ENCODE assay signal across 11 mouse cellular contexts in genomic region chr4:55723124-55723523, GRCm38 (mm10).
DNase-seq lines count a peak whose midpoint lies in the region; ATAC-seq and TF ChIP-seq lines count a peak whose summit lies in the region.
"Had no signal": no experiment of that assay in that cellular context is flagged by ENCODE, and none has a peak within 500 bp of the region (broad histone marks: within the 10 kb centered on the region; RNA-seq: fewer than 3 reads in every experiment).

No protein-coding gene starts in this region.

- peak; percentile 33 for DNase-seq in lung, postnatal 10 days
- DNase-seq in lung, postnatal 0 days (ENCODE audit: low spot score), result no peak
- peak; percentile 39 for DNase-seq in brain, embryonic 18.5 days (ENCODE audit: low read depth, low spot score)
- peak; percentile 35 to 41 for DNase-seq in heart, postnatal 36 days
- no peak for DNase-seq in MN1 (ENCODE audit: low spot score)
- DNase-seq in kidney, adult 18-20 months, result no peak

- no peaks in the 10 kb centered on the region for H3K27me3 ChIP-seq in forebrain, embryonic 13.5 days
- H3K27me3 ChIP-seq in forebrain, embryonic 12.5 days, result no peaks in the 10 kb centered on the region
- no peaks in the 10 kb centered on the region; the same call in 1 of the 2 replicates for H3K27me3 ChIP-seq in lung, postnatal 0 days (replicated peaks; ENCODE audit: insufficient read depth, low read length)
- H3K27me3 ChIP-seq: intestine, embryonic 15.5 days; stomach, embryonic 15.5 days had no signal

- 0 out of 2 replicates have a peak, but pooled peaks cover 8% of the 10 kb centered on the region for H3K4me1 ChIP-seq in forebrain, embryonic 13.5 days
- H3K4me1 ChIP-seq in forebrain, embryonic 12.5 days, result peaks cover 3% of the 10 kb centered on the region; the same call in 1 of the 2 replicates
- peaks cover 7% of the 10 kb centered on the region; the same call in 1 of the 2 replicates for H3K4me1 ChIP-seq in lung, postnatal 0 days (ENCODE audit: insufficient read depth, low read depth, low read length)
- H3K4me1 ChIP-seq: intestine, embryonic 15.5 days had no signal

- H3K4me3 ChIP-seq in forebrain, embryonic 13.5 days, result no peak overlapping the region
- no peak overlapping the region for H3K4me3 ChIP-seq in forebrain, embryonic 12.5 days (replicated peaks)
- H3K4me3 ChIP-seq in lung, postnatal 0 days (ENCODE audit: low read depth, low read length), result no peak overlapping the region
- H3K4me3 ChIP-seq: intestine, embryonic 15.5 days; stomach, embryonic 15.5 days had no signal

- WGBS in forebrain, embryonic 13.5 days, result 81% methylated on average over 1 of the region's 1 CpGs
- 90% methylated on average over 1 of the region's 1 CpGs for WGBS in forebrain, embryonic 12.5 days
- 81% methylated on average over 1 of the region's 1 CpGs for WGBS in lung, postnatal 0 days

- intact Hi-C loops in heart, postnatal 36 days (cut with DNase I), result no loop called here

- H3K27ac ChIP-seq in forebrain, embryonic 13.5 days, result no peak overlapping the region
- no peak overlapping the region for H3K27ac ChIP-seq in forebrain, embryonic 12.5 days
- H3K27ac ChIP-seq in lung, postnatal 0 days (ENCODE audit: low read length), result no peak overlapping the region
- H3K27ac ChIP-seq: intestine, embryonic 15.5 days; stomach, embryonic 15.5 days had no signal

- no peaks in the 10 kb centered on the region for H3K9me3 ChIP-seq in forebrain, embryonic 13.5 days (replicated peaks)
- no peaks in the 10 kb centered on the region for H3K9me3 ChIP-seq in forebrain, embryonic 12.5 days
- no peaks in the 10 kb centered on the region for H3K9me3 ChIP-seq in lung, postnatal 0 days (ENCODE audit: low read length)
- H3K9me3 ChIP-seq: intestine, embryonic 15.5 days; stomach, embryonic 15.5 days had no signal

- H3K4me2 ChIP-seq in forebrain, embryonic 13.5 days, result no peak overlapping the region
- no peak overlapping the region for H3K4me2 ChIP-seq in forebrain, embryonic 12.5 days
- no peak overlapping the region for H3K4me2 ChIP-seq in lung, postnatal 0 days (replicated peaks; ENCODE audit: low read depth, low read length)
- H3K4me2 ChIP-seq: intestine, embryonic 15.5 days; stomach, embryonic 15.5 days had no signal

- peak; percentile 63; the same call in 1 of the 2 replicates for ATAC-seq in forebrain, embryonic 13.5 days
- ATAC-seq in forebrain, embryonic 12.5 days (ENCODE audit: low FRiP score), result no peak
- no peak for ATAC-seq in lung, postnatal 0 days
- ATAC-seq: intestine, embryonic 15.5 days had no signal

- H3K36me3 ChIP-seq in forebrain, embryonic 13.5 days (ENCODE audit: poor library complexity, severe bottlenecking), result no peaks in the 10 kb centered on the region
- H3K36me3 ChIP-seq in forebrain, embryonic 12.5 days (replicated peaks), result no peaks in the 10 kb centered on the region
- no peaks in the 10 kb centered on the region for H3K36me3 ChIP-seq in lung, postnatal 0 days (ENCODE audit: insufficient read depth, low read length)
- H3K36me3 ChIP-seq: G1E; intestine, embryonic 15.5 days; stomach, embryonic 15.5 days had no signal

- TF ChIP-seq CTCF in lung, postnatal 0 days (IDR thresholded peaks at IDR 0.05), result no peak

- no peak overlapping the region for H3K9ac ChIP-seq in forebrain, embryonic 13.5 days
- H3K9ac ChIP-seq in forebrain, embryonic 12.5 days, result no peak overlapping the region
- no peak overlapping the region for H3K9ac ChIP-seq in lung, postnatal 0 days (replicated peaks; ENCODE audit: low read depth)
- H3K9ac ChIP-seq: intestine, embryonic 15.5 days; stomach, embryonic 15.5 days had no signal

- no peak for TF ChIP-seq EP300 in lung, postnatal 0 days (IDR thresholded peaks at IDR 0.05)

Comparison
In these comparisons a context has a peak if more than half of its experiments do, and no peak if none do; other contexts are left out.
1. DNase-seq: peak in lung, postnatal 10 days (single experiment), brain, embryonic 18.5 days (single experiment) and heart, postnatal 36 days (2 of 2); none in lung, postnatal 0 days (single experiment), MN1 (single experiment) and kidney, adult 18-20 months (single experiment).